Mouse (Mus musculus) heart, adult 2 months (tissue): Measurements from ENCODE around the gene AC161166.1.

ENCODE experiments used
- CTCF ChIP-seq: fragments of 200-600 bp; IDR thresholded peaks from 2 replicates; pipeline ENCODE4 v1.8.1; 2022; ENCODE audit warnings: antibody characterized with exemption, mild to moderate bottlenecking, moderate library complexity
- EP300 ChIP-seq: fragments of 200-500 bp; IDR thresholded peaks from 2 replicates; pipeline ENCODE4 v1.6.1; 2011; ENCODE audit warnings: low read depth, low read length, control low read depth; ENCODE audit not compliant: insufficient read depth

- no peak for TF ChIP-seq EP300
- TF ChIP-seq CTCF, result no peak
Measured at GRCm38 (mm10) chr7:24476338-24476737, 35.9 kb downstream of the AC161166.1 start.
